Mouse (Mus musculus) MN1 (cell line): ENCODE results near the gene Vmn2r115.
"Not testable (repeated sequence)": the region's sequence is repeated elsewhere in the genome, so short reads cannot be mapped to it uniquely, and the experiment has no call there.

ENCODE experiments used
- DNase-seq: peaks from one replicate; pipeline ENCODE4 v3.0.0-alpha.2; 2016; ENCODE audit warnings: low spot score

Vmn2r115 gene

DNA sequence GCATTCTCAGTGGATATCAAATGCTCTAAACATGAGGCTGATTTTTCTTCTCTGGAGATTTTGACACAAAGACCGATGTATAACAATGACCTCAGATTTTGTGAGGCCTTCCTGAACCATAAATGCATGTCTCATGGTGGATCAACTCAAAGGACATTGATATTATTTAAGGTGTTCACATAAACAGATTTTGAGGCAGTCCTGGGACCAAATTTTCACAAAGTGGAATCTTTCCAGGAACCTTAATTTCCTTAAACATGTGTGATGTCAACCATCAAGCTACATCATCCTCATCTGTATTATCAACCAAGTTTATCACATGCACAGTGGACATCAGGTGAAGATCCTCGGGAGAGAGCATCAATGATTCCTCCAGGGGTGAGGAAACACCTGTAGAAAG, at the start of gene Vmn2r115:
TSS of gene Vmn2r115 (plus strand) at position 301 of the 400 bp plus-strand sequence.
- not testable (repeated sequence) for DNase-seq

DNA sequence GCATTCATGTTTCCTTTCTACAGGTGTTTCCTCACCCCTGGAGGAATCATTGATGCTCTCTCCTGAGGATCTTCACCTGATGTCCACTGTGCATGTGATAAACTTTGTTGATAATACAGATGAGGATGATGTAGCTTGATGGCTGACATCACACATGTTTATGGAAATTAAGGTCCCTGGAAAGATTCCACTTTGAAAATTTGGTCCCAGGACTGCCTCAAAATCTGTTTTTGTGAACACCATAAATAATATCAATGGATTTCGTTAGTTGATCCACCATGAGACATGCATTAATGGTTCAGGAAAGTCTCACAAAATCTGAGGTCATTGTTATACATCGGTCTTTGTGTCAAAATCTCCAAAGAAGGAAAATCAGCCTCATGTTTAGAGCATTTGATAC, 31.1 kb upstream of the Vmn2r115 start, which contains the start of gene Vmn2r114:
TSS of gene Vmn2r114 (minus strand) at position 101 of the 400 bp plus-strand sequence.
- not testable (repeated sequence) for DNase-seq

GRCm38 (mm10) chr17:23330657-23331056, 12.9 kb upstream of the Vmn2r115 start:
- no peak for DNase-seq

DNA sequence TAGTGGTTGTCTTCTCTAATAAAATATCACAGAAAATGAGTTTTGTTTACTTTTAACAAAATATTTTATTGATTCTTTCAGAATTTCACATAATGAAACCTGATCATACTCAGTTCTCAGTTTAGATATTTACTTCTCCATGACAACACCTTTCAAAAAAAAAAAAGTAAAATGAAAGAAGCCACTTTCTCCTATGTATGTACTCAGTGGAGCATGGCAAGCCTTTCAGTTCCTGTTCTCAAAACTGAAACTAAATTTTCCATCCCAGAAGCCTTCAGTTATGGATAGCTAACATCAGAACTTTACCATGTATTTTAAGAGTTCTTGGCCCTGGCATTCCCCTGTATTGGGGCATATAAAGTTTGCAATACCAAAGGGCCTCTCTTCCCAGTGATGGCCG, 8.1 kb downstream of the Vmn2r115 start:
- DNase-seq, result no peak

DNA sequence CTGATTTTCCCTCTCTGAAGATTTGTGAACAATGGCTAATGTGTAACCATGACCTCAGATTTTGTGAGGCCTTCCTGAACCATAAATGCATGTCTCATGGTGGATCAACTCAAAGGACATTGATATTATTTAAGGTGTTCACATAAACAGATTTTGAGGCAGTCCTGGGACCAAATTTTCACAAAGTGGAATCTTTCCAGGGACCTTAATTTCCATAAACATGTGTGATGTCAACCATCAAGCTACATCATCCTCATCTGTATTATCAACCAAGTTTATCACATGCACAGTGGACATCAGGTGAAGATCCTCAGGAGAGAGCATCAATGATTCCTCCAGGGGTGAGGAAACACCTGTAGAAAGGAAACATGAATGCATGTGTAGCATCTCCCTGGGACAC, 40.8 kb downstream of the Vmn2r115 start, which contains the start of gene Vmn2r116:
TSS of gene Vmn2r116 (plus strand) at position 301 of the 400 bp plus-strand sequence.
- DNase-seq, result not testable (repeated sequence)
